ENCODE assay signal across 11 mouse cellular contexts in genomic region chr3:68246154-68246553, GRCm38 (mm10).
DNase-seq lines count a peak whose midpoint lies in the region.
"Had no signal": no experiment of that assay in that cellular context is flagged by ENCODE, and none has a peak within 500 bp of the region (broad histone marks: within the 10 kb centered on the region; RNA-seq: fewer than 3 reads in every experiment).

No protein-coding gene starts in this region.

- peak; percentile 16 to 25 for DNase-seq in cerebellum, postnatal 14 days
- no peak for DNase-seq in cerebellum, adult 9-10 months
- peak; percentile 9 for DNase-seq in layer of hippocampus, adult 9-11 months
- no peak for DNase-seq in layer of hippocampus, adult 8-10 months (ENCODE audit: low spot score in 2 of 2)
- DNase-seq in R1 (ENCODE audit: low read depth, low spot score), result peak; percentile 25
- DNase-seq in lung, postnatal 14 days, result peak; percentile 20
- no peak for DNase-seq in embryo, embryonic 10 days (ENCODE audit: low spot score)
- no peak for DNase-seq in retina, embryonic 14.5 days (ENCODE audit: low spot score)
- DNase-seq: cerebellum, adult 2 months; kidney, postnatal 25 days; retina, postnatal 1 day had no signal

Comparison
In these comparisons a context has a peak if more than half of its experiments do, and no peak if none do; other contexts are left out.
1. DNase-seq: peak in cerebellum, postnatal 14 days (2 of 2), layer of hippocampus, adult 9-11 months (single experiment), R1 (single experiment) and lung, postnatal 14 days (single experiment); none in cerebellum, adult 9-10 months (single experiment), layer of hippocampus, adult 8-10 months (0 of 2), embryo, embryonic 10 days (single experiment) and retina, embryonic 14.5 days (single experiment).